Mouse (Mus musculus) liver, postnatal 0 days (tissue): ENCODE data around the gene Lce1a2.

Source experiments
- CTCF ChIP-seq: sonication (generic); IDR thresholded peaks from 2 replicates; pipeline ENCODE4 v1.5.1; 2016; ENCODE audit warnings: antibody characterized with exemption, low read depth
- EP300 ChIP-seq: IDR thresholded peaks from 2 replicates; pipeline ENCODE4 v1.6.1; 2016; ENCODE audit warnings: antibody characterized with exemption, low read depth, mild to moderate bottlenecking

DNA sequence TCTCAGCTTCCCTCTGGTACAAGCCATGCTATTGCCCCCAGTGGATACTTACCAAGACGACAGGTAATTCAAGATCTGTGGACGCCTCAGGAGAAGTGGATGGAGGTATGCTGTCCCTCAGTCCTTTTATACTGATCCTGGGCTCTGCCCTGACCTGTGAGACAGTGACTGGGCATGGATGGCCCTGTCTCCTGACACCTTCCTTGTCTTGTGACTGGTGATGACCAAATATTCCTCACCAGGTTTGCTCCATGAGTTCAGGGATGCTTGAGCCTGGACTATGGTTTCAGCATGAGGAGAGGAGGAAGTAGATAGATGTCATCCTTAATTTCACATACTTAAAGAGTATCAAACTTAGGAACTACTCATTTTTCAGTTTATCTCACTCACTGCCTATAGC, 17.0 kb upstream of the Lce1a2 start, which contains the start of gene Lce1d:
- TF ChIP-seq CTCF = no peak
- TF ChIP-seq EP300 = no peak
